Mouse (Mus musculus) midbrain, embryonic 14.5 days (tissue): ENCODE measurements at regions not wholly inside any gene's neighbourhood (a gene's known extent, or its start where the extent isn't known, plus 50 kb on each side); places are given as distances from the start of the nearest gene placed in this dataset.
A peak's percentile ranks its signal among the peaks of the same experiment; 100 is the strongest.

Source experiments
- ATAC-seq: fragments of 200-750 bp; cut with Nextera tagmentation; 2 replicates; pipeline ENCODE4 v1.8.0; 2017; ENCODE audit warnings: moderate number of reproducible peaks, moderate library complexity; ENCODE audit not compliant: low FRiP score, low TSS enrichment
- DNase-seq: peaks from one replicate; pipeline ENCODE4 v3.0.0-alpha.2; 2015
- H3K27ac ChIP-seq: fragments of 300-500 bp; sonication (generic); replicated peaks from 2 replicates; pipeline ENCODE4 v1.5.1; 2014; ENCODE audit warnings: mild to moderate bottlenecking, low read depth, low read length, moderate library complexity
- H3K27me3 ChIP-seq: fragments of 300-500 bp; sonication (generic); 2 replicates; pipeline ENCODE4 v1.6.1; 2014; ENCODE audit warnings: low read length, control low read depth, mixed read lengths; ENCODE audit not compliant: control insufficient read depth, insufficient read depth
- H3K36me3 ChIP-seq: fragments of 300-500 bp; sonication (generic); 2 replicates; pipeline ENCODE4 v1.6.1; 2014; ENCODE audit warnings: low read length, control low read depth; ENCODE audit not compliant: control insufficient read depth, insufficient read depth
- H3K4me1 ChIP-seq: fragments of 300-500 bp; sonication (generic); 2 replicates; pipeline ENCODE4 v1.6.1; 2014; ENCODE audit warnings: mild to moderate bottlenecking, antibody characterized with exemption, low read length, control low read depth; ENCODE audit not compliant: control insufficient read depth, insufficient read depth
- H3K4me2 ChIP-seq: fragments of 300-500 bp; sonication (generic); 2 replicates; pipeline ENCODE4 v1.6.1; 2014; ENCODE audit warnings: mild to moderate bottlenecking, low read length, moderate library complexity
- H3K4me3 ChIP-seq: fragments of 300-500 bp; sonication (generic); replicated peaks from 2 replicates; pipeline ENCODE4 v1.5.1; 2014; ENCODE audit warnings: low read depth, low read length
- H3K9ac ChIP-seq: fragments of 300-500 bp; sonication (generic); replicated peaks from 2 replicates; pipeline ENCODE4 v1.6.1; 2014; ENCODE audit warnings: mild to moderate bottlenecking, low read length, moderate library complexity
- H3K9me3 ChIP-seq: fragments of 300-500 bp; sonication (generic); 2 replicates; pipeline ENCODE4 v1.6.1; 2016; ENCODE audit warnings: low read length, control low read depth, mixed read lengths; ENCODE audit not compliant: control insufficient read depth
- WGBS: fragments of 180-500 bp; shearing (Covaris S2); extraction: QIAGEN DNeasy Blood & Tissue Kit; methylation state at CpG from one replicate; pipeline ENCODE4 v1.1.7; 2014; 5-methylcytosine and 5-hydroxymethylcytosine counted together

DNA sequence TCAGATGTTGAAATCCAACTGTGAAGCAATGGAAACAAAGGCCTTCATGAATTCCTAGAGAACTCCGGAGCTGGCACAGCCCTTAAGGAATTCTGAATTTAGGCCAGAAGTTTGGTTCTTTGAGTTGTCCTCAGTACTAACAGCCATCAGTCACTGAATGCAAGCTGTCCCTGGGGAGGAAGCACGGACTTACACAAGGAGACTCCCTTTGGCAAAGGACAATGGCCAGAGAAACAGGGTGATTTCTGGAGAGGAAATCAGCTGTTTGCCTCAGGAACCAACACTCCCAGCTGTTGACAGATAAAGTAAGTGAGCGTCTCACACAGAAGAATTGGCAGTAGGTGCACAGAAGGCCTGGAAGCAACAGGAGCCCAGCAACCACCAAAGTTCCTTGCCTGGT, 56.8 kb upstream of the Atp2b1 start:
- DNase-seq (peak; percentile 8), ATAC-seq (no peak)
- no peaks in the 10 kb centered on the region for H3K36me3 ChIP-seq
- H3K4me3 ChIP-seq = no peak overlapping the region
- H3K27ac ChIP-seq = no peak overlapping the region
- H3K9ac ChIP-seq = no peak overlapping the region
- H3K27me3 ChIP-seq = no peaks in the 10 kb centered on the region
- H3K4me1 ChIP-seq = no peaks in the 10 kb centered on the region
- H3K4me2 ChIP-seq = no peak overlapping the region
- 61% methylated on average over 3 of the region's 3 CpGs for WGBS
- H3K9me3 ChIP-seq = no peaks in the 10 kb centered on the region

DNA sequence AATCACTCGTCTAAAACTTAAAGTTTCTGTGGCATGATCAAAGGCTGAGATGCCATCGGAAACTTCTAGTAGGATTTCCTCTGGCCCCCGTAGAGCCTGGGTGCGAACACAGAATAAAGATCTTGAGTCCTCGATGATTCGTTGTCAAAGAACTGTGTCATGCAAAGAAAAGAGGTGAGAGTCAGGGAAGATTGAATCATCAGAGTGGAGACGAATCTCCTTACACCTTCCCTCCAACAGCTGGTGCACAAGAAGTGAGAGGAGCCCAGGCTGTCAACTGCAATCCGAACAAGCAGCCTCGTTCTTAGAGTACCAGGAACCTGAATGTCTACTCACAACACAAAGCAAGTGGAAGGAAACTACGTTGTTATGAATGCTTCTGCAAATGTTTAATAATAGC, 52.7 kb upstream of the Atp2b1 start:
- H3K27me3 ChIP-seq = no peaks in the 10 kb centered on the region
- no peaks in the 10 kb centered on the region for H3K9me3 ChIP-seq
- H3K36me3 ChIP-seq = no peaks in the 10 kb centered on the region
- no peaks in the 10 kb centered on the region for H3K4me1 ChIP-seq
- no peak overlapping the region for H3K27ac ChIP-seq
- DNase-seq = no peak
- H3K4me3 ChIP-seq = no peak overlapping the region
- no peak overlapping the region for H3K4me2 ChIP-seq
- H3K9ac ChIP-seq = no peak overlapping the region
- ATAC-seq = no peak
- 81% methylated on average over 10 of the region's 10 CpGs for WGBS

DNA sequence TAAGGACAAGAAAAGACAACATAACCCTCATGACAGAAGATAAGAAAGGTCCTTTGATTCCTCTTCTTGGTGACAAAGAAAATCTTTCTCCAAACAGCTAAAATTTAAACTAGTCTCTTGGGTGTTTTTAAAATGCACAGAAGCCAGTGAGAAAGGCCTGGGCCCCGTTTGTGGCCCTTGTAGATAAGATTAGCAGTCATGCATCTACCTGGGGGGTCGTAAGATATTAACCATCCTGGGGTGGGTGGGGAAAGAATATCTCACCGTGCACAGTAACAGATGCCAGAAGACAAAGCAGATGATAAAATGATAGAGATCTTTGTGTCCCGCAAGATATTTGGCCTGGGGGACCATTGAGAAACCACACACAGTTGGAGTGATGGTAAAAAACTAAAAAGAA, 51.5 kb upstream of the Atp2b1 start:
- Histone ChIP-seq H3K4me1 (no peaks in the 10 kb centered on the region), H3K4me2 (no peak overlapping the region), H3K9ac (no peak overlapping the region), H3K36me3 (no peaks in the 10 kb centered on the region), H3K27me3 (no peaks in the 10 kb centered on the region), H3K4me3 (no peak overlapping the region), H3K27ac (no peak overlapping the region), H3K9me3 (no peaks in the 10 kb centered on the region)
- DNase-seq (no peak), ATAC-seq (no peak)
- 82% methylated on average over 4 of the region's 4 CpGs for WGBS

DNA sequence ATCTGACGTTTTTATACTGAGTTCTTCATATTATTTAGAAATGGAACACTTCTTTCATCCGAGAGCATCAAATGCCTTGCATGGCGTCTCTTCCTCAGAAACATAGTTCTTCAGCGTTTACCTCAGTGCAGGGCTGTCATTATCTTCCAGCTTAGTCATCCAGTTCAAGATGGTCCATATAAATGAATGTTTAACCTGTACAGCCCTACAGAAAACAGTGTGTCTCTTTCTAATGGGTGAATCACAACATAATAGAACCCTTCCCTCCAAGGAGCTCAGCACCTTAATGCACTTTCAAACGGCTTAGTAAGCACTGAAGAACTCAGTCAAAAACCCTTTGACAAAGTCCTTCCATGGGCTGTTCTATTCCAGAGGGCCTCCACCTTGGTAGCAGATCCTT, 49.8 kb upstream of the Atp2b1 start:
- no peaks in the 10 kb centered on the region for H3K4me1 ChIP-seq
- WGBS = 85% methylated on average over 5 of the region's 5 CpGs
- H3K4me2 ChIP-seq = no peak overlapping the region
- ATAC-seq (no peak), DNase-seq (no peak)
- no peaks in the 10 kb centered on the region for H3K36me3 ChIP-seq
- no peak overlapping the region for H3K4me3 ChIP-seq
- H3K9me3 ChIP-seq = no peaks in the 10 kb centered on the region
- H3K9ac ChIP-seq = no peak overlapping the region
- no peak overlapping the region for H3K27ac ChIP-seq
- H3K27me3 ChIP-seq = no peaks in the 10 kb centered on the region
